Mouse (Mus musculus): ENCODE measurements around the gene Kcnmb3. TPM values are rescaled to one million over a fixed set of nuclear protein-coding genes. Genes with fewer than 3 reads are reported as not detected.

Kcnmb3 gene
- polyA plus RNA-seq, 1 experiment from 2014 or later = not detected

DNA sequence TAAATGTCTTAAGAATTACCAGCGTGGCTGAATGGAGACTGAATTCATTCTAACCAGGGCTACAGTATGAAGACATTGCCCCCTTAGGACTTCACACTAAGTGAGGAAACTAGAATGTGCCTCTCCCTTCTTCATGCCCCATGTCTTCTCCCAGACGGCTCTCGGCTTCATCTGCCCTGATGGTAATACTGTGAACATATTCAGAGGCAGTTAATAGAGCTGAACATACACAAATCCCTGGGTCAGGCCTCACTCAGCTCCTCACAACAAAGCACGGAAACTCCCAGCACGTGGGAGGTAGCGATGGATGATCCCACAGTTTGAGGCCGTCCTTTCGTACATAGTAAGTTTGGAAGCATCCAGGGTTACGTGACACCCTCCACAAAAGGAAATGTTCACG, 18.8 kb downstream of the Kcnmb3 start:
- WGBS = 80% methylated on average over 10 of the region's 10 CpGs
- Histone ChIP-seq H3K27ac (ENCODE audit: low read length) (no peak overlapping the region), H3K27me3 (replicated peaks; ENCODE audit: control insufficient read depth, insufficient read depth, low read length) (no peaks in the 10 kb centered on the region), H3K9me3 (ENCODE audit: control insufficient read depth, low read length) (no peaks in the 10 kb centered on the region), H3K36me3 (ENCODE audit: control insufficient read depth, insufficient read depth, low read length) (no peaks in the 10 kb centered on the region), H3K4me2 (ENCODE audit: low read depth, low read length) (no peak overlapping the region), H3K9ac (ENCODE audit: low read depth, low read length) (no peak overlapping the region), H3K4me1 (ENCODE audit: control insufficient read depth, insufficient read depth, low read length) (no peaks in the 10 kb centered on the region), H3K4me3 (ENCODE audit: low read length) (no peak overlapping the region)
- no peak for ATAC-seq

- peak; percentile 63; the same call in 1 of the 2 replicates for ATAC-seq
- 62% methylated on average over 14 of the region's 14 CpGs for whole genome bisulfite sequencing
- Histone ChIP-seq H3K27me3 (replicated peaks; ENCODE audit: control insufficient read depth, insufficient read depth, low read length) (no peaks in the 10 kb centered on the region), H3K9ac (ENCODE audit: low read depth, low read length) (no peak overlapping the region), H3K36me3 (ENCODE audit: control insufficient read depth, insufficient read depth, low read length) (no peaks in the 10 kb centered on the region), H3K4me1 (ENCODE audit: control insufficient read depth, insufficient read depth, low read length) (no peaks in the 10 kb centered on the region), H3K4me2 (ENCODE audit: low read depth, low read length) (no peak overlapping the region), H3K9me3 (ENCODE audit: control insufficient read depth, low read length) (no peaks in the 10 kb centered on the region), H3K4me3 (ENCODE audit: low read length) (no peak overlapping the region), H3K27ac (ENCODE audit: low read length) (no peak overlapping the region)
These were observed 19.7 kb downstream of the Kcnmb3 start for GRCm38 (mm10) chr3:32472191-32472900.

DNA sequence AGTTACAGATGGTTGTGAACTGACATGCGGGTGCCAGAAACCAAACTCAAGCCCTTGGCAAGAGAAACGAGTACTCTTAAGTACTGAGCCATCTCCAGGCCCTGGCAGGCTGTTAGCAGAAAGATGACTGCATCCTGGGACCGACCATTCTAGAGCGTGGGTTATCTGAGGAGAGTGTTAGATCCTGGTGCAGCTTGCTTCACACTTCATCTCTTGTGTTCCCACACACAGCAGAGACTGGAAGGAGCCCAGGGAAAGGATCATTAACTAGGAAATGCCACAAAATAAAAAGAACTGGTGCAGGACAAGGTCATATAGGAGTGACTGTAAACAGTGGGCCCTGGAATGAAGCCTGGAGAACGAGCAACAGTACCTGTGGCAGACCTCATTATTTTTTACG, 20.9 kb downstream of the Kcnmb3 start:
- 47% methylated on average over 6 of the region's 6 CpGs for WGBS
- peak; percentile 53; the same call in 1 of the 2 replicates for ATAC-seq

GRCm38 (mm10) chr3:32470449-32470848, 21.6 kb downstream of the Kcnmb3 start:
- Histone ChIP-seq H3K36me3 (ENCODE audit: control insufficient read depth, insufficient read depth, low read length) (no peaks in the 10 kb centered on the region), H3K27me3 (replicated peaks; ENCODE audit: control insufficient read depth, insufficient read depth, low read length) (no peaks in the 10 kb centered on the region), H3K4me1 (ENCODE audit: control insufficient read depth, insufficient read depth, low read length) (no peaks in the 10 kb centered on the region), H3K4me3 (ENCODE audit: low read length) (no peak overlapping the region), H3K27ac (ENCODE audit: low read length) (no peak overlapping the region), H3K9ac (ENCODE audit: low read depth, low read length) (no peak overlapping the region), H3K4me2 (ENCODE audit: low read depth, low read length) (no peak overlapping the region), H3K9me3 (ENCODE audit: control insufficient read depth, low read length) (no peaks in the 10 kb centered on the region)
- ATAC-seq = no peak
- WGBS = 78% methylated on average over 7 of the region's 7 CpGs

More for the DNA sequence above, 20.9 kb downstream of the Kcnmb3 start:
- Histone ChIP-seq H3K9ac (ENCODE audit: low read depth, low read length) (no peak overlapping the region), H3K4me1 (ENCODE audit: control insufficient read depth, insufficient read depth, low read length) (no peaks in the 10 kb centered on the region), H3K4me3 (ENCODE audit: low read length) (no peak overlapping the region), H3K4me2 (ENCODE audit: low read depth, low read length) (no peak overlapping the region), H3K9me3 (ENCODE audit: control insufficient read depth, low read length) (no peaks in the 10 kb centered on the region), H3K36me3 (ENCODE audit: control insufficient read depth, insufficient read depth, low read length) (no peaks in the 10 kb centered on the region), H3K27me3 (replicated peaks; ENCODE audit: control insufficient read depth, insufficient read depth, low read length) (no peaks in the 10 kb centered on the region), H3K27ac (ENCODE audit: low read length) (no peak overlapping the region)

DNA sequence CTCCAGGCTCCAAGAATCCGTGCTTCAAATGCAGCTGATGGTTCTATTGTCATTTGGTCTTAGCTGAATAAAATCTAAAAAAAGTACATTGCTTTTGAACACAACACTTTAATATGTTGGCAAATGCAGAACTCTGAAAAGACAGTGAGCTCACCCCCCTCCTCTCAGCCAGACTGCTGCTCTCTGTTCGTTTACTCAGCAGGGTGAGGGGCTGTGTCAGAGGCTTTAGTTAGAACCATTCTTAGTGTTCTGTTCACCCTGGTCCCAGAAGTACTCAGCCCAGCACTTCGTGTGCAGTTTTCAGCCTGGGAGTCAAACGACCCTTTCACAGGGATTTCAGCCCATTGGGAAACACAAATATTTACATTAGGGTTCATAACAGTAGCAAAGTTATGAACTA, 23.6 kb downstream of the Kcnmb3 start:
- Histone ChIP-seq H3K9ac (ENCODE audit: low read depth, low read length) (no peak overlapping the region), H3K4me1 (ENCODE audit: control insufficient read depth, insufficient read depth, low read length) (no peaks in the 10 kb centered on the region), H3K9me3 (ENCODE audit: control insufficient read depth, low read length) (no peaks in the 10 kb centered on the region), H3K36me3 (ENCODE audit: control insufficient read depth, insufficient read depth, low read length) (no peaks in the 10 kb centered on the region; the same call in 1 of the 2 replicates), H3K27me3 (replicated peaks; ENCODE audit: control insufficient read depth, insufficient read depth, low read length) (no peaks in the 10 kb centered on the region), H3K4me3 (ENCODE audit: low read length) (no peak overlapping the region), H3K4me2 (ENCODE audit: low read depth, low read length) (no peak overlapping the region), H3K27ac (ENCODE audit: low read length) (no peak overlapping the region)
- no peak for ATAC-seq
- 39% methylated on average over 4 of the region's 4 CpGs for WGBS

- Histone ChIP-seq H3K4me1 (ENCODE audit: control insufficient read depth, insufficient read depth, low read length) (no peaks in the 10 kb centered on the region), H3K36me3 (ENCODE audit: control insufficient read depth, insufficient read depth, low read length) (peaks cover 3% of the 10 kb centered on the region; the same call in 1 of the 2 replicates), H3K9ac (ENCODE audit: low read depth, low read length) (no peak overlapping the region), H3K27me3 (replicated peaks; ENCODE audit: control insufficient read depth, insufficient read depth, low read length) (no peaks in the 10 kb centered on the region), H3K9me3 (ENCODE audit: control insufficient read depth, low read length) (no peaks in the 10 kb centered on the region), H3K27ac (ENCODE audit: low read length) (no peak overlapping the region), H3K4me2 (ENCODE audit: low read depth, low read length) (no peak overlapping the region), H3K4me3 (ENCODE audit: low read length) (no peak overlapping the region)
- WGBS = 89% methylated on average over 4 of the region's 4 CpGs
- ATAC-seq = no peak
These were observed 24.7 kb downstream of the Kcnmb3 start for GRCm38 (mm10) chr3:32467321-32467720.

DNA sequence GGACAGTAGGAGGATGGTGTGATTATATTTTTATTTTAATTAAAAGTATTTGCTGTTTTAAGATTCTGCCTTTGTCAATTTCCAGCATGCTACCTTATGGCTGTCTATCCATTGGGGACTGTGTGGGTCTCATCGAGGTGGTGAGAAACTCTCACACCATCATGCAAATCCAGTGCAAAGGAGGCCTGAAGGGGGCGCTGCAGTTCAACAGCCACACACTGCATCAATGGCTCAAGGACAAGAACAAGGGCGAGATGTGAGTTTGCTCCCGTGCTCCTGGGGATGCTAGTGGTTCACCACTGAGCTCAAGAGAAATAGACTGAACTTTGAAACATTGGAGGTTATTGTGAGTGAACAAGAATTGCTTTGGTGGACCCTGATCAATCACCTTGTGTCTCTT, 32.3 kb downstream of the Kcnmb3 start:
- Histone ChIP-seq H3K4me2 (ENCODE audit: low read depth, low read length) (no peak overlapping the region), H3K4me3 (ENCODE audit: low read length) (no peak overlapping the region), H3K9me3 (ENCODE audit: control insufficient read depth, low read length) (no peaks in the 10 kb centered on the region), H3K9ac (ENCODE audit: low read depth, low read length) (no peak overlapping the region), H3K36me3 (ENCODE audit: control insufficient read depth, insufficient read depth, low read length) (peaks cover 5% of the 10 kb centered on the region), H3K27me3 (replicated peaks; ENCODE audit: control insufficient read depth, insufficient read depth, low read length) (no peaks in the 10 kb centered on the region), H3K27ac (ENCODE audit: low read length) (no peak overlapping the region), H3K4me1 (ENCODE audit: control insufficient read depth, insufficient read depth, low read length) (no peaks in the 10 kb centered on the region)
- 68% methylated on average over 4 of the region's 4 CpGs for WGBS
- ATAC-seq = no peak

DNA sequence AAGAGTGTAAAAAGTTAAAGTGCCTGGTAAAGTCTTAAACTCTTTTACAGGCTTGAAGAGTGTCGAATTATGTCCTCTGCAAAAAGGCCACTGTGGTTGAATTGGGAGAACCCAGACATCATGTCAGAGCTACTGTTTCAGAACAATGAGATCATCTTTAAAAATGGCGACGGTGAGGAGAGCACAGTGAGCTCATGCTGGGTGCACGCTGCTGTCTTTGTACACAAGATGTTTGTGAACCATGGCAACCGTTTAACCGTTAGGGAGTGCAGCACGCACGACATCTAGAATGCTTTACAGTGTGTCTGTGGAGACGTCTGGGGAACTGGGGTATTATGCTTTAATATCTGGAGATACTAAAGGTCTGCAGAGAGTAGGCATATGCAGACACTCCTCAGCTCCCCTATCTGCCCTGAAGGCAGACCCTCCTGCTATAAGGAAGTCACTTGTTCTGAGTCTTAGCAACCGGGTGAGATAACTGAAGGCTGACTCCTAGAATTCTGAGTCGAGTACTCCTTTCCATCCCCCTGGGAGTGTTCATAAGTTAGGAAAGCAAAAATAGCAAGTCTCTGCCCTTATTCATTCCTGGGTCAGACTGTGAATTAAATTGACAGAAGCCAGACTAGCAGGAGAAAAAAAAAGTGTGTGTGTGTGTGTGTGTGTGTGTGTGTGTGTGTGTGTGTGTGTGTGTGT, 37.6 kb downstream of the Kcnmb3 start:
- Histone ChIP-seq H3K4me2 (ENCODE audit: low read depth, low read length) (no peak overlapping the region), H3K4me1 (ENCODE audit: control insufficient read depth, insufficient read depth, low read length) (no peaks in the 10 kb centered on the region), H3K4me3 (ENCODE audit: low read length) (no peak overlapping the region), H3K27ac (ENCODE audit: low read length) (no peak overlapping the region), H3K27me3 (replicated peaks; ENCODE audit: control insufficient read depth, insufficient read depth, low read length) (no peaks in the 10 kb centered on the region), H3K36me3 (ENCODE audit: control insufficient read depth, insufficient read depth, low read length) (peaks cover 2% of the 10 kb centered on the region), H3K9me3 (ENCODE audit: control insufficient read depth, low read length) (no peaks in the 10 kb centered on the region), H3K9ac (ENCODE audit: low read depth, low read length) (no peak overlapping the region)
- WGBS = 69% methylated on average over 11 of the region's 11 CpGs
- ATAC-seq = no peak

DNA sequence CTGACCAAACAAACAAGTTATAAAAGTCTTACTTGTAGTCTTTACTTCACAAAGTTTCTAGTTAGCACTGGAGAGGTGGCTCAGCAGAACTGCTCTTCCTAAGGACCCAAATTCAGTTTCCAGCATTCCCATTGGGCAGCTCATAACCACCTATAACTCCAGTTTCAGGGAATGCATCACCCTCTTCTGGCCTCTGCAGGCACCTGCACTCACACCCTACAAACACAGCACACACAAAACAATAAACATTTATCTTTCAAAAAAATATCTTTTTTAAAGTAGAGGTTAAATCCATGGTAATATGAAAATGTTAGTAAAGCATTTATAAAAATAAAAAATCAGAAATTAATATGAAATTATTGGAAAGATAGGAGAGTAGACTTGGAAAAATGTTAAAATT, 50.3 kb downstream of the Kcnmb3 start:
- H3K27ac ChIP-seq (ENCODE audit: low read length) = no peak overlapping the region
- no peak overlapping the region for H3K9ac ChIP-seq (ENCODE audit: low read depth, low read length)
- H3K4me1 ChIP-seq (ENCODE audit: control insufficient read depth, insufficient read depth, low read length) = no peaks in the 10 kb centered on the region
- H3K4me3 ChIP-seq (ENCODE audit: low read length) = no peak overlapping the region
- ATAC-seq = no peak
- H3K9me3 ChIP-seq (ENCODE audit: control insufficient read depth, low read length) = no peaks in the 10 kb centered on the region
- no peaks in the 10 kb centered on the region for H3K27me3 ChIP-seq (replicated peaks; ENCODE audit: control insufficient read depth, insufficient read depth, low read length)
- H3K4me2 ChIP-seq (ENCODE audit: low read depth, low read length) = no peak overlapping the region
- peaks cover 6% of the 10 kb centered on the region; the same call in 1 of the 2 replicates for H3K36me3 ChIP-seq (ENCODE audit: control insufficient read depth, insufficient read depth, low read length)

Data from intestine, embryonic 16.5 days (tissue).